Mouse (Mus musculus) MEL (cell line): ENCODE results near the gene Vim. TPM values are rescaled to one million over a fixed set of nuclear protein-coding genes. Genes with fewer than 3 reads are reported as not detected.

Experiments used
- DNase-seq: peaks from one replicate; pipeline ENCODE4 v3.0.0; 2011; ENCODE audit warnings: low read depth, low spot score
- H3K27ac ChIP-seq: 2 replicates; pipeline ENCODE4 v1.5.1; 2012; ENCODE audit warnings: low read depth, mild to moderate bottlenecking, control low read depth, low read length, moderate library complexity; ENCODE audit not compliant: control insufficient read depth
- H3K27me3 ChIP-seq, 2 experiments: fragments of 150-350 bp in 1 of 2; sonication (generic) in 1 of 2; 2 replicates each; pipeline ENCODE4 v1.6.1; 2012; ENCODE audit warnings: low read length in 2 of 2, mild to moderate bottlenecking in 2 of 2, improper control_type of control experiment in 1 of 2, moderate library complexity in 1 of 2; ENCODE audit not compliant: insufficient read depth in 2 of 2, control insufficient read depth in 1 of 2
- H3K36me3 ChIP-seq, 2 experiments: 2 replicates each; pipeline ENCODE4 v1.6.1; 2012 to 2014; ENCODE audit warnings: low read length in 2 of 2, improper control_type of control experiment in 1 of 2, inconsistent platforms in 1 of 2, mild to moderate bottlenecking in 1 of 2; ENCODE audit not compliant: insufficient read depth in 2 of 2, control insufficient read depth in 1 of 2
- H3K4me1 ChIP-seq, 2 experiments: fragments of 150-350 bp in 1 of 2; sonication (generic) in 1 of 2; 2 replicates each; pipeline ENCODE4 v1.6.1; 2012; ENCODE audit warnings: low read length in 2 of 2, improper control_type of control experiment in 1 of 2, mild to moderate bottlenecking in 1 of 2; ENCODE audit not compliant: insufficient read depth in 2 of 2, control insufficient read depth in 1 of 2
- H3K4me3 ChIP-seq, 2 experiments: fragments of 150-350 bp in 1 of 2; sonication (generic) in 1 of 2; 2 replicates each; pipeline ENCODE4 v1.5.1; 2012; ENCODE audit warnings: low read depth in 2 of 2, low read length in 2 of 2, mild to moderate bottlenecking in 2 of 2, moderate library complexity in 2 of 2, control low read depth in 1 of 2, improper control_type of control experiment in 1 of 2; ENCODE audit not compliant: control insufficient read depth in 1 of 2, insufficient read depth in 1 of 2
- H3K79me2 ChIP-seq: 2 replicates; pipeline ENCODE4 v1.6.1; 2012; ENCODE audit warnings: mild to moderate bottlenecking, low read length, moderate library complexity; ENCODE audit not compliant: control insufficient read depth, poor library complexity, insufficient read depth
- H3K9ac ChIP-seq: 2 replicates; pipeline ENCODE4 v1.6.1; 2012; ENCODE audit warnings: low read depth, mild to moderate bottlenecking, control low read depth, low read length, moderate library complexity; ENCODE audit not compliant: control insufficient read depth, poor library complexity, severe bottlenecking
- H3K9me3 ChIP-seq: fragments of 150-350 bp; sonication (generic); replicated peaks from 2 replicates; pipeline ENCODE4 v1.6.1; 2012; ENCODE audit warnings: mild to moderate bottlenecking, low read length, improper control_type of control experiment, moderate library complexity; ENCODE audit not compliant: insufficient read depth
- BHLHE40 ChIP-seq: IDR thresholded peaks from 2 replicates; pipeline ENCODE4 v1.6.1; 2012; ENCODE audit warnings: low read depth, mild to moderate bottlenecking, inconsistent platforms, low read length, improper control_type of control experiment, borderline replicate concordance
- CHD1 ChIP-seq: IDR thresholded peaks from 2 replicates; pipeline ENCODE4 v1.6.1; 2012; ENCODE audit warnings: low read depth, mild to moderate bottlenecking, inconsistent platforms, low read length, improper control_type of control experiment
- CHD2 ChIP-seq: IDR thresholded peaks from 2 replicates; pipeline ENCODE4 v1.6.1; 2011; ENCODE audit warnings: low read length, improper control_type of control experiment
- CTCF ChIP-seq, 3 experiments: IDR thresholded peaks in 2 of 3; conservative IDR thresholded peaks in 1 of 3; 2 replicates each; pipeline ENCODE4 v1.5.1; 2011 to 2012; ENCODE audit warnings: low read length in 3 of 3, low read depth in 2 of 3, mild to moderate bottlenecking in 2 of 3, improper control_type of control experiment in 1 of 3, inconsistent platforms in 1 of 3, mixed read lengths in 1 of 3, moderate library complexity in 1 of 3; ENCODE audit not compliant: control insufficient read depth in 1 of 3, insufficient read depth in 1 of 3, poor library complexity in 1 of 3, severe bottlenecking in 1 of 3
- E2F4 ChIP-seq: IDR thresholded peaks from 2 replicates; pipeline ENCODE4 v1.6.1; 2011; ENCODE audit warnings: low read depth, low read length, improper control_type of control experiment, borderline replicate concordance
- ELF1 ChIP-seq: IDR thresholded peaks from 2 replicates; pipeline ENCODE4 v1.6.1; 2014; ENCODE audit warnings: low read depth, mild to moderate bottlenecking, inconsistent platforms, low read length, improper control_type of control experiment, moderate library complexity
- EP300 ChIP-seq, 2 experiments: IDR thresholded peaks; 2 replicates each; pipeline ENCODE4 v1.6.1; 2011; ENCODE audit warnings: improper control_type of control experiment in 2 of 2, low read length in 2 of 2, low read depth in 1 of 2, mild to moderate bottlenecking in 1 of 2
- ETS1 ChIP-seq: IDR thresholded peaks from 2 replicates; pipeline ENCODE4 v1.6.1; 2012; ENCODE audit warnings: low read depth, mild to moderate bottlenecking, inconsistent platforms, low read length, improper control_type of control experiment, moderate library complexity
- GABPA ChIP-seq: IDR thresholded peaks from 2 replicates; pipeline ENCODE4 v1.6.1; 2012; ENCODE audit warnings: low read depth, mild to moderate bottlenecking, inconsistent platforms, low read length, improper control_type of control experiment, moderate library complexity
- GATA1 ChIP-seq: IDR thresholded peaks from 2 replicates; pipeline ENCODE4 v1.6.1; 2011; ENCODE audit warnings: low read depth, low read length, improper control_type of control experiment
- HCFC1 ChIP-seq: IDR thresholded peaks from 2 replicates; pipeline ENCODE4 v1.6.1; 2012; ENCODE audit warnings: low read depth, mild to moderate bottlenecking, inconsistent platforms, low read length, improper control_type of control experiment, moderate library complexity
- JUND ChIP-seq: IDR thresholded peaks from 2 replicates; pipeline ENCODE4 v1.6.1; 2011; ENCODE audit warnings: low read depth, mild to moderate bottlenecking, improper control_type of control experiment, low read length
- KAT2A ChIP-seq: conservative IDR thresholded peaks from 2 replicates; pipeline ENCODE4 v1.6.1; 2012; ENCODE audit warnings: low read depth, low read length, improper control_type of control experiment, inconsistent platforms
- MAFK ChIP-seq: IDR thresholded peaks from 2 replicates; pipeline ENCODE4 v1.6.1; 2011; ENCODE audit warnings: low read depth, mild to moderate bottlenecking, low read length, improper control_type of control experiment, borderline replicate concordance
- MAX ChIP-seq: IDR thresholded peaks from 2 replicates; pipeline ENCODE4 v1.6.1; 2011; ENCODE audit warnings: low read length, improper control_type of control experiment
- MAZ ChIP-seq: IDR thresholded peaks from 2 replicates; pipeline ENCODE4 v1.6.1; 2012; ENCODE audit warnings: low read depth, mild to moderate bottlenecking, inconsistent platforms, low read length, improper control_type of control experiment
- MEF2A ChIP-seq: IDR thresholded peaks from 2 replicates; pipeline ENCODE4 v1.6.1; 2014; ENCODE audit warnings: low read depth, mild to moderate bottlenecking, inconsistent platforms, low read length, improper control_type of control experiment; ENCODE audit not compliant: poor library complexity, insufficient replicate concordance, severe bottlenecking; ENCODE audit errors: extremely low read depth
- MXI1 ChIP-seq: IDR thresholded peaks from 2 replicates; pipeline ENCODE4 v1.6.1; 2011; ENCODE audit warnings: mild to moderate bottlenecking, low read depth, low read length, improper control_type of control experiment
- MYB ChIP-seq: IDR thresholded peaks from 2 replicates; pipeline ENCODE4 v1.6.1; 2011; ENCODE audit warnings: mild to moderate bottlenecking, low read depth, low read length, improper control_type of control experiment
- MYC ChIP-seq: IDR thresholded peaks from 2 replicates; pipeline ENCODE4 v1.6.1; 2011; ENCODE audit warnings: low read depth, mild to moderate bottlenecking, low read length, improper control_type of control experiment, moderate library complexity
- NRF1 ChIP-seq: IDR thresholded peaks from 2 replicates; pipeline ENCODE4 v1.6.1; 2014; ENCODE audit warnings: low read depth, mild to moderate bottlenecking, inconsistent platforms, low read length, improper control_type of control experiment, moderate library complexity; ENCODE audit not compliant: poor library complexity, insufficient read depth, severe bottlenecking
- POLR2A ChIP-seq, 2 experiments: IDR thresholded peaks; 2 replicates each; pipeline ENCODE4 v1.6.1; 2011 to 2012; ENCODE audit warnings: low read length in 2 of 2, mild to moderate bottlenecking in 2 of 2, control low read depth in 1 of 2, improper control_type of control experiment in 1 of 2, low read depth in 1 of 2, moderate library complexity in 1 of 2; ENCODE audit not compliant: control insufficient read depth in 1 of 2, insufficient read depth in 1 of 2, poor library complexity in 1 of 2
- POLR2AphosphoS2 ChIP-seq: IDR thresholded peaks from 2 replicates; pipeline ENCODE4 v1.6.1; 2011; ENCODE audit warnings: low read length, improper control_type of control experiment
- POLR2AphosphoS5 ChIP-seq: IDR thresholded peaks from 2 replicates; pipeline ENCODE4 v1.6.1; 2012; ENCODE audit warnings: low read depth, borderline replicate concordance, mild to moderate bottlenecking, inconsistent platforms, low read length, moderate library complexity, mixed read lengths
- RAD21 ChIP-seq: IDR thresholded peaks from 2 replicates; pipeline ENCODE4 v1.6.1; 2011; ENCODE audit warnings: mild to moderate bottlenecking, low read depth, low read length, improper control_type of control experiment
- RCOR1 ChIP-seq: IDR thresholded peaks from 2 replicates; pipeline ENCODE4 v1.6.1; 2012; ENCODE audit warnings: low read depth, mild to moderate bottlenecking, inconsistent platforms, low read length, improper control_type of control experiment
- SIN3A ChIP-seq: IDR thresholded peaks from 2 replicates; pipeline ENCODE4 v1.6.1; 2012; ENCODE audit warnings: low read length, improper control_type of control experiment, inconsistent platforms
- SMC3 ChIP-seq: IDR thresholded peaks from 2 replicates; pipeline ENCODE4 v1.6.1; 2011; ENCODE audit warnings: low read depth, low read length, improper control_type of control experiment
- TAL1 ChIP-seq: IDR thresholded peaks from 2 replicates; pipeline ENCODE4 v1.6.1; 2012; ENCODE audit warnings: mild to moderate bottlenecking, inconsistent platforms, low read length, moderate library complexity, mixed read lengths
- TBP ChIP-seq: IDR thresholded peaks from 2 replicates; pipeline ENCODE4 v1.8.0; 2011; ENCODE audit warnings: low read depth, low read length, improper control_type of control experiment
- TCF12 ChIP-seq: IDR thresholded peaks from 2 replicates; pipeline ENCODE4 v1.6.1; 2014; ENCODE audit warnings: low read depth, mild to moderate bottlenecking, inconsistent platforms, low read length, improper control_type of control experiment, moderate library complexity
- USF1 ChIP-seq: IDR thresholded peaks from 2 replicates; pipeline ENCODE4 v1.6.1; 2014; ENCODE audit warnings: low read depth, mild to moderate bottlenecking, inconsistent platforms, low read length, improper control_type of control experiment, moderate library complexity
- USF2 ChIP-seq, 2 experiments: IDR thresholded peaks; 2 replicates each; pipeline ENCODE4 v1.6.1; 2011 to 2012; ENCODE audit warnings: improper control_type of control experiment in 2 of 2, low read length in 2 of 2, borderline replicate concordance in 1 of 2, inconsistent platforms in 1 of 2, low read depth in 1 of 2, mild to moderate bottlenecking in 1 of 2; ENCODE audit not compliant: insufficient read depth in 1 of 2
- ZC3H11A ChIP-seq: IDR thresholded peaks from 2 replicates; pipeline ENCODE4 v1.6.1; 2012; ENCODE audit warnings: low read depth, mild to moderate bottlenecking, inconsistent platforms, low read length, improper control_type of control experiment
- ZKSCAN1 ChIP-seq: IDR thresholded peaks from 2 replicates; pipeline ENCODE4 v1.6.1; 2012; ENCODE audit warnings: low read depth, mild to moderate bottlenecking, inconsistent platforms, low read length, improper control_type of control experiment, moderate library complexity
- ZMIZ1 ChIP-seq: IDR thresholded peaks from 2 replicates; pipeline ENCODE4 v1.6.1; 2012; ENCODE audit warnings: low read depth, mild to moderate bottlenecking, inconsistent platforms, low read length, improper control_type of control experiment, moderate library complexity
- ZNF384 ChIP-seq: IDR thresholded peaks from 2 replicates; pipeline ENCODE4 v1.6.1; 2012; ENCODE audit warnings: low read depth, mild to moderate bottlenecking, inconsistent platforms, low read length, improper control_type of control experiment
- polyA plus RNA-seq, 2 experiments: library from polyadenylated mRNA; stranded (reverse) in 1 of 2; unstranded in 1 of 2; fragments of >175 nt in 1 of 2; fragments of >200 nt in 1 of 2; gene quantifications; 2 replicates each; pipeline versions ENCODE4 v1.2.1 to v1.2.4; 2012; ENCODE audit warnings: low replicate concordance in 2 of 2, low read depth in 1 of 2; ENCODE audit not compliant: insufficient read length in 2 of 2, insufficient read depth in 1 of 2, missing spikeins in 1 of 2
- total RNA-seq: library from RNA; depleted of rRNA; stranded (reverse); fragments of 300-350 nt; gene quantifications from 2 replicates; pipeline ENCODE4 v1.2.3, GENCODE M21; 2012

Gene Vim
- total and polyA plus RNA-seq, 3 experiments, result 58.0 to 580 (median 257) TPM

- Histone ChIP-seq H3K36me3 (peaks cover 0 to 17% of the 10 kb centered on the region in 2 experiments; a peak in 3 of 4 replicates), H3K4me1 (peaks cover 0 to 16% of the 10 kb centered on the region in 2 experiments; a peak in 3 of 4 replicates), H3K9me3 (no peaks in the 10 kb centered on the region), H3K27me3 (no peaks in the 10 kb centered on the region), H3K9ac (peak overlapping the region; percentile 68), H3K27ac (peak overlapping the region; percentile 86), H3K4me3 (peak overlapping the region; percentile 72 to 78), H3K79me2 (no peaks in the 10 kb centered on the region)
- DNase-seq, result peak; percentile 89
- peak; percentile 54; the same call in 1 of the 2 replicates for TF ChIP-seq E2F4
- TF ChIP-seq CHD1, result no peak
- TF ChIP-seq JUND, result no peak
- no peak for TF ChIP-seq GABPA
- no peak; the same call in 1 of the 2 replicates for TF ChIP-seq MAFK
- TF ChIP-seq SIN3A, result peak; percentile 34
- TF ChIP-seq RAD21, result peak; percentile 16
- TF ChIP-seq ZNF384, result no peak
- no peak; the same call in 1 of the 2 replicates for TF ChIP-seq MAX
- TF ChIP-seq ZKSCAN1, result no peak
- no peak for TF ChIP-seq MEF2A
- no peak for TF ChIP-seq POLR2AphosphoS5
- TF ChIP-seq CTCF (IDR thresholded peaks at IDR 0.05 in 2 of 3, conservative IDR thresholded peaks at IDR 0.05 in 1 of 3; ENCODE audit: control insufficient read depth in 1 of 3, insufficient read depth in 1 of 3, low read depth in 2 of 3, low read length in 3 of 3, poor library complexity in 1 of 3, severe bottlenecking in 1 of 3), result peak; percentile 27 to 47 (median 39); a peak in 4 of 6 replicates
- peak; percentile 16; the same call in 1 of the 2 replicates for TF ChIP-seq ZC3H11A
- peak; percentile 99 for TF ChIP-seq RCOR1
- no peak for TF ChIP-seq MAZ
- TF ChIP-seq TBP, result peak; percentile 56
- no peak for TF ChIP-seq USF1
- no peak; a peak in 1 of 4 replicates for TF ChIP-seq POLR2A (IDR thresholded peaks at IDR 0.05; ENCODE audit: control insufficient read depth in 1 of 2, insufficient read depth in 1 of 2, low read depth in 1 of 2, low read length in 2 of 2, poor library complexity in 1 of 2)
- peak; percentile 51; the same call in 1 of the 2 replicates for TF ChIP-seq ETS1
- TF ChIP-seq POLR2AphosphoS2, result no peak
- TF ChIP-seq ELF1, result no peak
- no peak for TF ChIP-seq NRF1
- TF ChIP-seq TCF12, result 0 out of 2 replicates have a peak, but pooled peaks have one; percentile 37
- 0 out of 2 replicates have a peak, but pooled peaks have one; percentile 25 for TF ChIP-seq MYB
- peak; percentile 41 for TF ChIP-seq TAL1
- no peak for TF ChIP-seq MXI1
- no peak for TF ChIP-seq ZMIZ1
- TF ChIP-seq CHD2, result no peak
- no peak for TF ChIP-seq BHLHE40
- TF ChIP-seq HCFC1, result no peak
- no peak for TF ChIP-seq MYC
- peak; percentile 10 to 78; a peak in 2 of 4 replicates for TF ChIP-seq EP300 (IDR thresholded peaks at IDR 0.05; ENCODE audit: low read depth in 1 of 2, low read length in 2 of 2)
- no peak for TF ChIP-seq USF2 (IDR thresholded peaks at IDR 0.05; ENCODE audit: borderline replicate concordance in 1 of 2, insufficient read depth in 1 of 2, low read depth in 1 of 2, low read length in 2 of 2)
- peak; percentile 36; the same call in 1 of the 2 replicates for TF ChIP-seq GATA1
- TF ChIP-seq KAT2A, result no peak
- peak; percentile 57 for TF ChIP-seq SMC3
Measured at GRCm38 (mm10) chr2:13575287-13575801, 1.6 kb downstream of the Vim start.
